Mouse (Mus musculus): Measurements from ENCODE around the gene Zkscan5.
"Not testable (repeated sequence)": the region's sequence is repeated elsewhere in the genome, so short reads cannot be mapped to it uniquely, and the experiment has no call there.

The Zkscan5 gene

GRCm38 (mm10) chr5:145203936-145204691, at the start of gene Zkscan5:
Gene Zkscan5 (plus strand): TSS chr5:145204562.
- peak; percentile 96 to 98 for DNase-seq (ENCODE audit: low spot score in 2 of 2)

GRCm38 (mm10) chr5:145161361-145161760, 43.0 kb upstream of the Zkscan5 start:
- DNase-seq (ENCODE audit: low spot score in 2 of 2): no peak

- DNase-seq (ENCODE audit: low spot score in 2 of 2): no peak
These were observed 39.7 kb upstream of the Zkscan5 start for GRCm38 (mm10) chr5:145164710-145165109.

GRCm38 (mm10) chr5:145165184-145165583, 39.2 kb upstream of the Zkscan5 start:
- no peak for DNase-seq (ENCODE audit: low spot score in 2 of 2)

GRCm38 (mm10) chr5:145166536-145167305, 37.6 kb upstream of the Zkscan5 start, which contains the start of the genes Ptcd1 and Cpsf4:
Gene Ptcd1 (minus strand): TSS chr5:145167108.
Gene Cpsf4 (plus strand): TSS chr5:145167213.
- peak; percentile 99 for DNase-seq (ENCODE audit: low spot score in 2 of 2)

- DNase-seq (ENCODE audit: low spot score in 2 of 2): no peak
These were observed 37.1 kb upstream of the Zkscan5 start for GRCm38 (mm10) chr5:145167306-145167661.

- DNase-seq (ENCODE audit: low spot score in 2 of 2): no peak
These were observed 25.8 kb upstream of the Zkscan5 start for GRCm38 (mm10) chr5:145178461-145178980.

- no peak for DNase-seq (ENCODE audit: low spot score in 2 of 2)
These were observed 19.1 kb upstream of the Zkscan5 start for GRCm38 (mm10) chr5:145185244-145185643.

GRCm38 (mm10) chr5:145189416-145189815, 14.9 kb upstream of the Zkscan5 start:
- DNase-seq (ENCODE audit: low spot score in 2 of 2): no peak

- DNase-seq (ENCODE audit: low spot score in 2 of 2): no peak
These were observed 14.0 kb upstream of the Zkscan5 start for GRCm38 (mm10) chr5:145190373-145190772.

GRCm38 (mm10) chr5:145190875-145191798, 13.2 kb upstream of the Zkscan5 start:
- peak; percentile 89 to 94 for DNase-seq (ENCODE audit: low spot score in 2 of 2)

GRCm38 (mm10) chr5:145191962-145192361, 12.4 kb upstream of the Zkscan5 start, which contains the start of gene Atp5j2:
Gene Atp5j2 (minus strand): TSS chr5:145192062.
- no peak for DNase-seq (ENCODE audit: low spot score in 2 of 2)

- DNase-seq (ENCODE audit: low spot score in 2 of 2): no peak
These were observed 4.0 kb upstream of the Zkscan5 start for GRCm38 (mm10) chr5:145200387-145200786.

- DNase-seq (ENCODE audit: low spot score in 2 of 2): peak; percentile 78 to 86
These were observed 2.9 kb upstream of the Zkscan5 start, which contains the start of gene Zkscan14 for GRCm38 (mm10) chr5:145201321-145201991. Gene Zkscan14 (minus strand): TSS chr5:145201868.

- no peak for DNase-seq (ENCODE audit: low spot score in 2 of 2)
These were observed 1.9 kb upstream of the Zkscan5 start for GRCm38 (mm10) chr5:145202446-145202845.

- DNase-seq (ENCODE audit: low spot score in 2 of 2): no peak
These were observed 679 bp downstream of the Zkscan5 start for GRCm38 (mm10) chr5:145205041-145205440.

- DNase-seq (ENCODE audit: low spot score in 2 of 2): no peak
These were observed 3.0 kb downstream of the Zkscan5 start for GRCm38 (mm10) chr5:145207385-145207784.

GRCm38 (mm10) chr5:145207954-145208353, 3.6 kb downstream of the Zkscan5 start:
- no peak for DNase-seq (ENCODE audit: low spot score in 2 of 2)

- DNase-seq (ENCODE audit: low spot score in 2 of 2): not testable (repeated sequence)
These were observed 4.0 kb downstream of the Zkscan5 start for GRCm38 (mm10) chr5:145208391-145208790.

GRCm38 (mm10) chr5:145211340-145211739, 7.0 kb downstream of the Zkscan5 start:
- no peak for DNase-seq (ENCODE audit: low spot score in 2 of 2)

GRCm38 (mm10) chr5:145212216-145212615, 7.9 kb downstream of the Zkscan5 start:
- no peak for DNase-seq (ENCODE audit: low spot score in 2 of 2)
